Mouse (Mus musculus) kidney, embryonic 16.5 days (tissue): ENCODE data around the gene Pram1. TPM values are rescaled to one million over a fixed set of nuclear protein-coding genes. Genes with fewer than 3 reads are reported as not detected.

Experiments used
- ATAC-seq: fragments of 200-750 bp; cut with Nextera tagmentation; 2 replicates; pipeline ENCODE4 v1.8.0; 2017; ENCODE audit warnings: moderate TSS enrichment; ENCODE audit not compliant: low FRiP score, low TSS enrichment
- H3K27ac ChIP-seq: fragments of 300-500 bp; sonication (generic); 2 replicates; pipeline ENCODE4 v1.5.1; 2014; ENCODE audit warnings: low read length
- H3K27me3 ChIP-seq: fragments of 300-500 bp; sonication (generic); 2 replicates; pipeline ENCODE4 v1.6.1; 2014; ENCODE audit warnings: low read length, control low read depth, mixed read lengths; ENCODE audit not compliant: insufficient read depth
- H3K36me3 ChIP-seq: fragments of 300-500 bp; sonication (generic); 2 replicates; pipeline ENCODE4 v1.6.1; 2014; ENCODE audit warnings: low read length, control low read depth, mixed read lengths; ENCODE audit not compliant: insufficient read depth
- H3K4me1 ChIP-seq: fragments of 300-500 bp; sonication (generic); 2 replicates; pipeline ENCODE4 v1.6.1; 2014; ENCODE audit warnings: low read length, control low read depth, mixed read lengths; ENCODE audit not compliant: insufficient read depth
- H3K4me2 ChIP-seq: fragments of 300-500 bp; sonication (generic); replicated peaks from 2 replicates; pipeline ENCODE4 v1.6.1; 2014; ENCODE audit warnings: low read depth, low read length
- H3K4me3 ChIP-seq: fragments of 300-500 bp; sonication (generic); 2 replicates; pipeline ENCODE4 v1.5.1; 2014; ENCODE audit warnings: mild to moderate bottlenecking, low read length
- H3K9ac ChIP-seq: fragments of 300-500 bp; sonication (generic); replicated peaks from 2 replicates; pipeline ENCODE4 v1.6.1; 2014; ENCODE audit warnings: low read length
- H3K9me3 ChIP-seq: fragments of 300-500 bp; sonication (generic); 2 replicates; pipeline ENCODE4 v1.6.1; 2016; ENCODE audit warnings: low read length, control low read depth
- WGBS: fragments of 180-500 bp; shearing (Covaris S2); extraction: QIAGEN DNeasy Blood & Tissue Kit; methylation state at CpG from one replicate; pipeline ENCODE4 v1.1.7; 2014; 5-methylcytosine and 5-hydroxymethylcytosine counted together
- polyA plus RNA-seq: library from polyadenylated mRNA; unstranded; fragments of >200 nt; fragmentation: Nextera tagmentation; extraction: Ambion mirVana; gene quantifications from 2 replicates; pipeline ENCODE4 v1.2.1, GENCODE M21; 2015

The Pram1 gene
- polyA plus RNA-seq, 1 experiment from 2014 or later, result 0.31 TPM

DNA sequence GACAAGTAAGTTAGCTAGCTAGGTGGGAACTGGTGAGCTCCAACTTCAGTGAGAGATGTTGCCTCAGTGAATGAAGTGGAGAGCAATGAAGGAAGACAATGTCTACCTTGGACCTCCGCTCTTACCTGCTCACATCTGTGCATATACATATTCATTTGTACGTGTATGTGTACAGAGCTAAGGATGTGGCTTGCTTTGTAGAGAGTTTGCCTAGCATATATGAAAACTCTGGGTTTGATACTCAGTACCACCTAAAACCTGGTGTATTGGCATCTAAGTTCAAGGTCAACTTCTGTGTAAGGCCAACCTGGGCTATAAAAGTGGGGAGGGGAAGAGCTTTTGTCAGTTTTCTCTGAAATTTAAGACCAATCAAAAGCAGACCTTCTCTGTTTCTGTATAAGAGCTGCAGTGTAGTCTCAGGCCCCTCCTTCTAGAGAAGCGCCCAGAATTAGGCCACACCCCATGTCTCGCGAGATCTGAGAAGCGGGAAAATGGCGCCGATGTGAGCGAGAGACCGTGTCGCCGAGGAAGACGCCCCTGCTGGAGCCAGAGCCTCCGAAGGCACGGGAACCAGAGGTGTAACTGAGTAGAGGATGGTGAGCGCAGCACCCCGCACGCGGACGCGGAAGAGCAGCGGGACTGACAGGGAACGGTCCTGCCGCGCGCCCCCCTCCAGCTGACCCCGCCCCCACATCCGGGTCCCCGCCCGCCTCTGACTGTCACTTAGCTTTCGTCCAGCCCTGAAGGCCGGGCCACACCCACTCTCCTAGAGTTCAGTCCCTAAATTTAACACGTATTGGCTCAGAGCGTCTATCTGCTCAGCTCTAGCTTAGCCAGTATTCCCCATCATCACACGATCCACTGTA lies 9.0 kb upstream of the Pram1 start, which contains the start of gene Zfp414:
Gene Zfp414 (plus strand): TSS at position 470 of the 866 bp plus-strand sequence.
- Histone ChIP-seq H3K4me2 (peak within 1 kb of the TSS; percentile 88), H3K4me3 (peak within 1 kb of the TSS; percentile 61), H3K36me3 (peaks cover 13% of the 10 kb centered on the region), H3K4me1 (peaks cover 18% of the 10 kb centered on the region), H3K27ac (peak within 1 kb of the TSS; percentile 93), H3K27me3 (no peaks in the 10 kb centered on the region), H3K9ac (peak within 1 kb of the TSS; percentile 78), H3K9me3 (no peaks in the 10 kb centered on the region)
- ATAC-seq, result peak; percentile 97
- 2% methylated on average over 34 of the region's 35 CpGs for WGBS

- Histone ChIP-seq H3K9ac (peak overlapping the region; percentile 78), H3K27me3 (no peaks in the 10 kb centered on the region), H3K4me3 (peak overlapping the region; percentile 61), H3K27ac (peak overlapping the region; percentile 93), H3K4me2 (peak overlapping the region; percentile 88), H3K9me3 (no peaks in the 10 kb centered on the region), H3K4me1 (peaks cover 18% of the 10 kb centered on the region), H3K36me3 (peaks cover 13% of the 10 kb centered on the region)
- WGBS, result 75% methylated on average over 12 of the region's 12 CpGs
- ATAC-seq, result peak; percentile 25
These were observed 8.2 kb upstream of the Pram1 start for GRCm38 (mm10) chr17:33629487-33630125.

DNA sequence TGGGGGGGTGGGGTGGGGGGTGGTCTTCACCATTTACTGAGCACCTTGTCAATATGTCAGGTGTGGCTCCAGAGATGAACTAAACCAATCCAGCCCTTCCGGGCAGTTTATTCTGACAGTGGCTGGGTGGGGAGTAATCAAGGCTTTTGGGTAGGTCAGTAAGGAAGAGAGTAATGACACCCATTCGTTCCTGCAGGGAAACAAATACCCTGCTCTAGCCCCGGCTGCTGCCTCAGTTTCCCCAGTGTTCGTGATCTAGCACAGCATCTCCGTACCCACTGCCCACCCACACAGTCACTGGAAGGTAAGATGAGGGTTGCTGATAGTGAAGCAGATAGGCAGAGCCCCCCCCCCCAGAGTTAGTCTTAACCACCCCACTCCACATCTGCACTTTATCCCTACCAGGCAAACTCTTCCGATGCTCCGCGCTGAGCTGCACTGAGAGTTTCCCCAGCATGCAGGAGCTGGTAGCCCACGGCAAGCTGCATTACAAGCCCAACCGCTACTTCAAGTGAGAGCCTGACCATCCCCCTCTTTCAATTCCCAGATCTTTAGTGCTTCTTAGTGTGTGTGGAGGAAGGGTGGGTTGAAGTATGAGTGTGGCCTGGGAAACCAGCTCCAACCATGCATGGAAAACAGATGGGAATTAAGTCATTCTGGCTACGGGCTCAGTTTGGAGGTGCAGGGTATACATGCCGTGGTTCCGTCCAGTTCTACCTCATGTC lies 7.5 kb upstream of the Pram1 start:
- H3K9ac ChIP-seq, result no peak overlapping the region
- no peak overlapping the region; the same call in 1 of the 2 replicates for H3K27ac ChIP-seq
- WGBS, result 69% methylated on average over 13 of the region's 13 CpGs
- no peaks in the 10 kb centered on the region for H3K27me3 ChIP-seq
- H3K4me1 ChIP-seq, result peaks cover 18% of the 10 kb centered on the region
- H3K9me3 ChIP-seq, result no peaks in the 10 kb centered on the region
- peak overlapping the region; percentile 88 for H3K4me2 ChIP-seq
- no peak for ATAC-seq
- H3K36me3 ChIP-seq, result peaks cover 13% of the 10 kb centered on the region
- 0 out of 2 replicates have a peak overlapping the region, but pooled peaks have one; percentile 61 for H3K4me3 ChIP-seq

DNA sequence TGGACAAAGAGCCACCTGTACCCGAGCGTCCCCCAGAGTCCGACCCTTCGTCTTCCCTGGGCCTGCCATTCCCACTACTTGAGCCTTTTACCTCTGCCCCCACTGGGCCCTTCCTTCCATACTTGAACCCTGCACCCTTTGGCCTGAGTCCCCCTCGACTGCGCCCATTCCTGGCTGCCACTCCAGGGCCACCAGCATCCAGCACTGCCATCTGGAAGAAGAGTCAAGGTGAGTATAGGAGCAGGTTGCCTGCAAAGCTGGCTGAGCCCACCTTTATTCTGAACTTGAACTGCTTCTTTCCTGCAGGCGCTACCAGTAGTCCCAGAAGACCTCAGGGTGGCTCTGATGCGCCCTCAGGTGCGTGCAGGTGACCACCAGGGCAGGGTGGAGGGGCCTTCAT lies 6.6 kb upstream of the Pram1 start:
- H3K36me3 ChIP-seq, result peaks cover 13% of the 10 kb centered on the region
- H3K4me2 ChIP-seq, result no peak overlapping the region
- no peak overlapping the region; the same call in 1 of the 2 replicates for H3K27ac ChIP-seq
- no peak overlapping the region for H3K4me3 ChIP-seq
- no peak overlapping the region for H3K9ac ChIP-seq
- ATAC-seq, result no peak
- 95% methylated on average over 9 of the region's 9 CpGs for WGBS
- H3K4me1 ChIP-seq, result peaks cover 18% of the 10 kb centered on the region
- H3K9me3 ChIP-seq, result no peaks in the 10 kb centered on the region
- H3K27me3 ChIP-seq, result no peaks in the 10 kb centered on the region

DNA sequence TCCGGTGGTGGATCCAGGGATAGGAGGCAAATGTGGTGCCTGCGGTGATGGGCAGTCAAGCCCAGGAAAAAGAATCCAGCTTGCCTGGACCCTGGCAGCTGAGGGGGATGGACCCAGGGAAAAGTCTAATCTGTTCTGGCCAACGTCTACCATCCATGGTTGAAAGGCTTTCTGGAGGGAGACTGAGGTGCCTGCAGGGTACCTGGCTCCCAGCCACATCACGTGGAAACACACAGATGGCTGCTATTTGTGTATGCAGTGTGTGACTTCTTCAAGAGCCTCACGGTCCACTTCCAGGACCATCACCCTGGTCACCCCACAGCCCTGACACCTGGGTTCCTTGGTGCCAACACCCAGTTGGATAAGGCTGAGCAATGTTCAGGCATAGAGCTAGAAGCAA lies 6.1 kb upstream of the Pram1 start:
- Histone ChIP-seq H3K9ac (no peak overlapping the region), H3K27me3 (no peaks in the 10 kb centered on the region), H3K4me2 (no peak overlapping the region), H3K4me3 (no peak overlapping the region), H3K9me3 (no peaks in the 10 kb centered on the region), H3K4me1 (peaks cover 18% of the 10 kb centered on the region), H3K27ac (no peak overlapping the region), H3K36me3 (peaks cover 13% of the 10 kb centered on the region)
- no peak for ATAC-seq
- 89% methylated on average over 5 of the region's 5 CpGs for WGBS

GRCm38 (mm10) chr17:33637038-33637437 lies 818 bp upstream of the Pram1 start:
- Histone ChIP-seq H3K27ac (no peak overlapping the region), H3K36me3 (peaks cover 7% of the 10 kb centered on the region; the same call in 1 of the 2 replicates), H3K4me2 (no peak overlapping the region), H3K27me3 (no peaks in the 10 kb centered on the region), H3K4me1 (no peaks in the 10 kb centered on the region), H3K4me3 (no peak overlapping the region), H3K9me3 (no peaks in the 10 kb centered on the region), H3K9ac (no peak overlapping the region)
- WGBS, result 84% methylated on average over 2 of the region's 2 CpGs
- ATAC-seq, result no peak

DNA sequence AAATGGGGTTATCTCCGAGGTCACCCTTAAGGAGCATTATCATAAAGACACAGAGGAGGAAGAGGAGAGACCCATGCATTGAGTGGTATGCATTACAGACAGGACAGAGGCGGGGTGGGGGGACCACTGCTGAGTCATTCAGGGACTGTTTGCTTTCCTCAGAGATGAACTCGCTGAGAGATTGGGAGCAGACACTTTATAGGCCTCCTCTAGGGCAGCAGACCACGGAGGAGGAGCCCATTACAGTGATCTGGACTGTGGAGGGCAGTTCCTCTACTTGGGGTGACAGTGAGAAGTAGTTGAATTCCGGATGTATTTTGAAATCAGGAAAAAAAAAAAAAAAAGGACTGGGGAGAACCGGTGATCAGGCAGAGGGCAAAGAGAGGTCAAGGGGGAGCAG lies 1.9 kb downstream of the Pram1 start:
- no peak for ATAC-seq
- Histone ChIP-seq H3K27ac (no peak overlapping the region), H3K9ac (no peak overlapping the region), H3K4me1 (no peaks in the 10 kb centered on the region), H3K4me2 (no peak overlapping the region), H3K4me3 (no peak overlapping the region), H3K36me3 (peaks cover 24% of the 10 kb centered on the region), H3K9me3 (no peaks in the 10 kb centered on the region), H3K27me3 (no peaks in the 10 kb centered on the region)
- WGBS, result 56% methylated on average over 6 of the region's 6 CpGs

GRCm38 (mm10) chr17:33644068-33644467 lies 6.2 kb downstream of the Pram1 start:
- H3K36me3 ChIP-seq, result peaks cover 55% of the 10 kb centered on the region
- H3K4me3 ChIP-seq, result no peak overlapping the region
- WGBS, result 93% methylated on average over 4 of the region's 4 CpGs
- H3K9me3 ChIP-seq, result no peaks in the 10 kb centered on the region
- no peak overlapping the region for H3K27ac ChIP-seq
- no peaks in the 10 kb centered on the region for H3K4me1 ChIP-seq
- no peak overlapping the region for H3K9ac ChIP-seq
- ATAC-seq, result no peak
- no peak overlapping the region for H3K4me2 ChIP-seq
- no peaks in the 10 kb centered on the region for H3K27me3 ChIP-seq

- H3K27me3 ChIP-seq, result no peaks in the 10 kb centered on the region
- no peak overlapping the region for H3K27ac ChIP-seq
- WGBS, result 93% methylated on average over 8 of the region's 8 CpGs
- H3K9me3 ChIP-seq, result no peaks in the 10 kb centered on the region
- no peak overlapping the region for H3K4me2 ChIP-seq
- peaks cover 65% of the 10 kb centered on the region for H3K36me3 ChIP-seq
- no peak for ATAC-seq
- no peaks in the 10 kb centered on the region for H3K4me1 ChIP-seq
- H3K9ac ChIP-seq, result no peak overlapping the region
- H3K4me3 ChIP-seq, result no peak overlapping the region
These were observed 7.2 kb downstream of the Pram1 start for GRCm38 (mm10) chr17:33645073-33645472.
